Mouse (Mus musculus) MEL (cell line): ENCODE data around the gene Kcnb1. TPM values are rescaled to one million over a fixed set of nuclear protein-coding genes. Genes with fewer than 3 reads are reported as not detected.

Experiments
- DNase-seq: peaks from one replicate; pipeline ENCODE4 v3.0.0; 2011; ENCODE audit warnings: low read depth, low spot score
- H3K27ac ChIP-seq: 2 replicates; pipeline ENCODE4 v1.5.1; 2012; ENCODE audit warnings: low read depth, mild to moderate bottlenecking, control low read depth, low read length, moderate library complexity; ENCODE audit not compliant: control insufficient read depth
- H3K27me3 ChIP-seq, 2 experiments: fragments of 150-350 bp in 1 of 2; sonication (generic) in 1 of 2; 2 replicates each; pipeline ENCODE4 v1.6.1; 2012; ENCODE audit warnings: low read length in 2 of 2, mild to moderate bottlenecking in 2 of 2, improper control_type of control experiment in 1 of 2, moderate library complexity in 1 of 2; ENCODE audit not compliant: insufficient read depth in 2 of 2, control insufficient read depth in 1 of 2
- H3K36me3 ChIP-seq, 2 experiments: 2 replicates each; pipeline ENCODE4 v1.6.1; 2012 to 2014; ENCODE audit warnings: low read length in 2 of 2, improper control_type of control experiment in 1 of 2, inconsistent platforms in 1 of 2, mild to moderate bottlenecking in 1 of 2; ENCODE audit not compliant: insufficient read depth in 2 of 2, control insufficient read depth in 1 of 2
- H3K4me1 ChIP-seq, 2 experiments: fragments of 150-350 bp in 1 of 2; sonication (generic) in 1 of 2; 2 replicates each; pipeline ENCODE4 v1.6.1; 2012; ENCODE audit warnings: low read length in 2 of 2, improper control_type of control experiment in 1 of 2, mild to moderate bottlenecking in 1 of 2; ENCODE audit not compliant: insufficient read depth in 2 of 2, control insufficient read depth in 1 of 2
- H3K4me3 ChIP-seq, 2 experiments: fragments of 150-350 bp in 1 of 2; sonication (generic) in 1 of 2; 2 replicates each; pipeline ENCODE4 v1.5.1; 2012; ENCODE audit warnings: low read depth in 2 of 2, low read length in 2 of 2, mild to moderate bottlenecking in 2 of 2, moderate library complexity in 2 of 2, control low read depth in 1 of 2, improper control_type of control experiment in 1 of 2; ENCODE audit not compliant: control insufficient read depth in 1 of 2, insufficient read depth in 1 of 2
- H3K79me2 ChIP-seq: 2 replicates; pipeline ENCODE4 v1.6.1; 2012; ENCODE audit warnings: mild to moderate bottlenecking, low read length, moderate library complexity; ENCODE audit not compliant: control insufficient read depth, poor library complexity, insufficient read depth
- H3K9ac ChIP-seq: 2 replicates; pipeline ENCODE4 v1.6.1; 2012; ENCODE audit warnings: low read depth, mild to moderate bottlenecking, control low read depth, low read length, moderate library complexity; ENCODE audit not compliant: control insufficient read depth, poor library complexity, severe bottlenecking
- H3K9me3 ChIP-seq: fragments of 150-350 bp; sonication (generic); replicated peaks from 2 replicates; pipeline ENCODE4 v1.6.1; 2012; ENCODE audit warnings: mild to moderate bottlenecking, low read length, improper control_type of control experiment, moderate library complexity; ENCODE audit not compliant: insufficient read depth
- BHLHE40 ChIP-seq: IDR thresholded peaks from 2 replicates; pipeline ENCODE4 v1.6.1; 2012; ENCODE audit warnings: low read depth, mild to moderate bottlenecking, inconsistent platforms, low read length, improper control_type of control experiment, borderline replicate concordance
- CHD1 ChIP-seq: IDR thresholded peaks from 2 replicates; pipeline ENCODE4 v1.6.1; 2012; ENCODE audit warnings: low read depth, mild to moderate bottlenecking, inconsistent platforms, low read length, improper control_type of control experiment
- CHD2 ChIP-seq: IDR thresholded peaks from 2 replicates; pipeline ENCODE4 v1.6.1; 2011; ENCODE audit warnings: low read length, improper control_type of control experiment
- CTCF ChIP-seq, 3 experiments: IDR thresholded peaks in 2 of 3; conservative IDR thresholded peaks in 1 of 3; 2 replicates each; pipeline ENCODE4 v1.5.1; 2011 to 2012; ENCODE audit warnings: low read length in 3 of 3, low read depth in 2 of 3, mild to moderate bottlenecking in 2 of 3, improper control_type of control experiment in 1 of 3, inconsistent platforms in 1 of 3, mixed read lengths in 1 of 3, moderate library complexity in 1 of 3; ENCODE audit not compliant: control insufficient read depth in 1 of 3, insufficient read depth in 1 of 3, poor library complexity in 1 of 3, severe bottlenecking in 1 of 3
- ELF1 ChIP-seq: IDR thresholded peaks from 2 replicates; pipeline ENCODE4 v1.6.1; 2014; ENCODE audit warnings: low read depth, mild to moderate bottlenecking, inconsistent platforms, low read length, improper control_type of control experiment, moderate library complexity
- EP300 ChIP-seq, 2 experiments: IDR thresholded peaks; 2 replicates each; pipeline ENCODE4 v1.6.1; 2011; ENCODE audit warnings: improper control_type of control experiment in 2 of 2, low read length in 2 of 2, low read depth in 1 of 2, mild to moderate bottlenecking in 1 of 2
- ETS1 ChIP-seq: IDR thresholded peaks from 2 replicates; pipeline ENCODE4 v1.6.1; 2012; ENCODE audit warnings: low read depth, mild to moderate bottlenecking, inconsistent platforms, low read length, improper control_type of control experiment, moderate library complexity
- JUND ChIP-seq: IDR thresholded peaks from 2 replicates; pipeline ENCODE4 v1.6.1; 2011; ENCODE audit warnings: low read depth, mild to moderate bottlenecking, improper control_type of control experiment, low read length
- KAT2A ChIP-seq: conservative IDR thresholded peaks from 2 replicates; pipeline ENCODE4 v1.6.1; 2012; ENCODE audit warnings: low read depth, low read length, improper control_type of control experiment, inconsistent platforms
- MAFK ChIP-seq: IDR thresholded peaks from 2 replicates; pipeline ENCODE4 v1.6.1; 2011; ENCODE audit warnings: low read depth, mild to moderate bottlenecking, low read length, improper control_type of control experiment, borderline replicate concordance
- MAX ChIP-seq: IDR thresholded peaks from 2 replicates; pipeline ENCODE4 v1.6.1; 2011; ENCODE audit warnings: low read length, improper control_type of control experiment
- MAZ ChIP-seq: IDR thresholded peaks from 2 replicates; pipeline ENCODE4 v1.6.1; 2012; ENCODE audit warnings: low read depth, mild to moderate bottlenecking, inconsistent platforms, low read length, improper control_type of control experiment
- NELFE ChIP-seq: IDR thresholded peaks from 2 replicates; pipeline ENCODE4 v1.6.1; 2011; ENCODE audit warnings: low read depth, low read length, improper control_type of control experiment
- POLR2A ChIP-seq, 2 experiments: IDR thresholded peaks; 2 replicates each; pipeline ENCODE4 v1.6.1; 2011 to 2012; ENCODE audit warnings: low read length in 2 of 2, mild to moderate bottlenecking in 2 of 2, control low read depth in 1 of 2, improper control_type of control experiment in 1 of 2, low read depth in 1 of 2, moderate library complexity in 1 of 2; ENCODE audit not compliant: control insufficient read depth in 1 of 2, insufficient read depth in 1 of 2, poor library complexity in 1 of 2
- SMC3 ChIP-seq: IDR thresholded peaks from 2 replicates; pipeline ENCODE4 v1.6.1; 2011; ENCODE audit warnings: low read depth, low read length, improper control_type of control experiment
- TAL1 ChIP-seq: IDR thresholded peaks from 2 replicates; pipeline ENCODE4 v1.6.1; 2012; ENCODE audit warnings: mild to moderate bottlenecking, inconsistent platforms, low read length, moderate library complexity, mixed read lengths
- USF1 ChIP-seq: IDR thresholded peaks from 2 replicates; pipeline ENCODE4 v1.6.1; 2014; ENCODE audit warnings: low read depth, mild to moderate bottlenecking, inconsistent platforms, low read length, improper control_type of control experiment, moderate library complexity
- ZNF384 ChIP-seq: IDR thresholded peaks from 2 replicates; pipeline ENCODE4 v1.6.1; 2012; ENCODE audit warnings: low read depth, mild to moderate bottlenecking, inconsistent platforms, low read length, improper control_type of control experiment
- polyA plus RNA-seq, 2 experiments: library from polyadenylated mRNA; stranded (reverse) in 1 of 2; unstranded in 1 of 2; fragments of >175 nt in 1 of 2; fragments of >200 nt in 1 of 2; gene quantifications; 2 replicates each; pipeline versions ENCODE4 v1.2.1 to v1.2.4; 2012; ENCODE audit warnings: low replicate concordance in 2 of 2, low read depth in 1 of 2; ENCODE audit not compliant: insufficient read length in 2 of 2, insufficient read depth in 1 of 2, missing spikeins in 1 of 2
- total RNA-seq: library from RNA; depleted of rRNA; stranded (reverse); fragments of 300-350 nt; gene quantifications from 2 replicates; pipeline ENCODE4 v1.2.3, GENCODE M21; 2012

The Kcnb1 gene
- total and polyA plus RNA-seq, 3 experiments = 0.39 to 3.6 TPM; not detected in 1

DNA sequence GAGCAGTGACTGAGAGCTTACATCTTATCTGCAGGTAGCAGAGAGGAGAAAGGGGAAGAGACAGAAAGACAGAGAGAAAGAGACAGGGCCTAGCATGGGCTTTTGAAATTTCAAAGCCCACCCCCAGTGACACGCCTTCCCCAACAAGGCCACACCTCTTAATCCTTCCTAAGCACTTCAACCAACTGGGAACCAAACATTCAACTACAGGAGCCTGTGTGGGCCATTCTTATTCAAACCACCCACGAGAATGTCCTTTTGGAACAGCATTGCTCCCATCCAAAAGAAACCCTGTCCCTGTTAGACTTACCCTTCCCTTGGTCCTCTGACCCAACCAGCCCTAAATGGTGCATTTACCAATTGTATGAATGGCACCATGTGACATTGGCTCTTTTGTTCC is 113.2 kb downstream of the Kcnb1 start:
- DNase-seq = peak; percentile 29
- H3K79me2 ChIP-seq = no peaks in the 10 kb centered on the region
- TF ChIP-seq TAL1 (0 out of 2 replicates have a peak, but pooled peaks have one; percentile 11), POLR2A (IDR thresholded peaks at IDR 0.05; ENCODE audit: control insufficient read depth in 1 of 2, insufficient read depth in 1 of 2, low read depth in 1 of 2, low read length in 2 of 2, poor library complexity in 1 of 2) (no peak), NELFE (no peak)
- H3K36me3 ChIP-seq = no peaks in the 10 kb centered on the region
- no peaks in the 10 kb centered on the region for H3K4me1 ChIP-seq
- no peak overlapping the region for H3K9ac ChIP-seq
- H3K9me3 ChIP-seq = no peaks in the 10 kb centered on the region
- peaks cover 0 to 2% of the 10 kb centered on the region in 2 experiments; a peak in 1 of 4 replicates for H3K27me3 ChIP-seq
- H3K4me3 ChIP-seq = no peak overlapping the region
- no peak overlapping the region for H3K27ac ChIP-seq

DNA sequence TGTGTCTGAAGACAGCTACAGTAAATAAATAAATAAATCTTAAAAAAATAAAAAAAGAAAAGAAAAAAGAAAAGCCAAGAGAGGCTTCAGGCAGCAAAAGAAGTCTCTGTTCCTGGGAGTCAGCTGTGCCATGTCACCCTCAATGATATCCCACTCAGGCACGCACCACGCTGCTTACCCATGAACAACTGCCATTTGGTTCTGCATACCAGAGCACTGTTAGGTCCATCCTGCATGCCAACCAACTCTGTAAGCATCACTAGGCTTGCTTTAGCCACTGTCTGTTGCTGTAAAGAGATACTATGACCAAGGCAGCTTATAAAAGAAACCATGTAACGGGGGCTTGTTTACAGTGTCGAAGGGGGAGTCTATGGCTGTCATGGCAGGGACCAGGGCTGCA is 113.6 kb downstream of the Kcnb1 start:
- no peaks in the 10 kb centered on the region for H3K4me1 ChIP-seq
- TF ChIP-seq KAT2A (no peak), BHLHE40 (no peak), POLR2A (IDR thresholded peaks at IDR 0.05; ENCODE audit: control insufficient read depth in 1 of 2, insufficient read depth in 1 of 2, low read depth in 1 of 2, low read length in 2 of 2, poor library complexity in 1 of 2) (no peak), ZNF384 (no peak), ELF1 (no peak)
- no peak overlapping the region for H3K27ac ChIP-seq
- no peak for DNase-seq
- no peaks in the 10 kb centered on the region for H3K36me3 ChIP-seq
- H3K9ac ChIP-seq = no peak overlapping the region
- H3K27me3 ChIP-seq = peaks cover 0 to 2% of the 10 kb centered on the region in 2 experiments; a peak in 1 of 4 replicates
- no peak overlapping the region for H3K4me3 ChIP-seq
- H3K79me2 ChIP-seq = no peaks in the 10 kb centered on the region
- H3K9me3 ChIP-seq = no peaks in the 10 kb centered on the region

DNA sequence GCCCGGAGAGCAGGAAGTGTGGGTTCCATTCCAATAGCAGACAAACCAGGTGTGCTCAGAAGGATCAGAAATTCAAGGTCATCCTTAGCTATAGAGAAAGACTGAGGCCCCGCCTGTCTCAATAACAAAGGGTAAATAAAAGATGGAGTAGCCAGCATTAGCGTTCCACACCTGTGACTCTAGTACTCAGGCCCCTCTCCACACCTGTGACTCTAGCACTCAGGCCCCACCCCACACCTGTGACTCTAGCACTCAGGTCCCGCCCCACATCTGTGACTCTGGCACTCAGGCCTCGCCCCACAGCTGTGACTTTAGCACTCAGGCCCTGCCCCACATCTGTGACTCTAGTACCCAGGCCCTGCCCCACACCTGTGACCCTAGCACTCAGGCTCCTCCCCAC is 115.4 kb downstream of the Kcnb1 start:
- Histone ChIP-seq H3K27me3 (no peaks in the 10 kb centered on the region), H3K9ac (no peak overlapping the region)

More for the DNA sequence above, 115.4 kb downstream of the Kcnb1 start:
- H3K36me3 ChIP-seq = 0 out of 4 replicates have a peak, but pooled peaks cover 0 to 3% of the 10 kb centered on the region in 2 experiments
- H3K9me3 ChIP-seq = no peaks in the 10 kb centered on the region
- peaks cover 3 to 14% of the 10 kb centered on the region in 2 experiments; a peak in 2 of 4 replicates for H3K4me1 ChIP-seq
- no peak for TF ChIP-seq JUND
- no peak for TF ChIP-seq ZNF384
- TF ChIP-seq SMC3 = no peak
- TF ChIP-seq MAX = no peak
- TF ChIP-seq CHD1 = no peak
- no peak for TF ChIP-seq CTCF (IDR thresholded peaks at IDR 0.05 in 2 of 3, conservative IDR thresholded peaks at IDR 0.05 in 1 of 3; ENCODE audit: control insufficient read depth in 1 of 3, insufficient read depth in 1 of 3, low read depth in 2 of 3, low read length in 3 of 3, poor library complexity in 1 of 3, severe bottlenecking in 1 of 3)
- TF ChIP-seq MAFK = no peak
- no peak for TF ChIP-seq CHD2
- no peak for TF ChIP-seq USF1
- no peak for TF ChIP-seq KAT2A
- TF ChIP-seq ETS1 = no peak
- no peak for TF ChIP-seq EP300 (IDR thresholded peaks at IDR 0.05; ENCODE audit: low read depth in 1 of 2, low read length in 2 of 2)
- TF ChIP-seq MAZ = no peak
- H3K27ac ChIP-seq = no peak overlapping the region
- no peak overlapping the region for H3K4me3 ChIP-seq
- DNase-seq = no peak
- H3K79me2 ChIP-seq = no peaks in the 10 kb centered on the region
